Mouse (Mus musculus): ENCODE measurements around the gene Tmem33. TPM values are rescaled to one million over a fixed set of nuclear protein-coding genes. Genes with fewer than 3 reads are reported as not detected.

Gene Tmem33
- polyA plus RNA-seq, 1 experiment = 76.5 TPM

DNA sequence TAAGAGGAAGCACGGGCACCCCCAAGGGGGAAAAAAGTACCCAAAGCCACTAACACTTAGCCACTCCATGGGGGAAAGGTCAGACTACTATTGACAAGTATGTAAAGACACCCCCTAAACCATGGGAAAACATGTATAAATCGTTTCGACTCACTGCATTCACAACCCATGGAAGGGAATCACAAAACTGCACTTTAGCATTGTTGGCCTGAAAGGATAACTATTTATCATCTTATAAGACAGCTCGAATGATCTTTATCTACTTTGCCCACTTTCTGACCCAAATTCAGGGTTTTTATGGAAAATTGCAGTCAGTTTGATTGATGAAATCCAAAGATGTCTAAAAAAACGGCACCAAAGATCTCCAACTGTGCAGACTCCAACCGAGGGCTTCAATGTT lies 38.5 kb upstream of the Tmem33 start:
- no peaks in the 10 kb centered on the region for H3K36me3 ChIP-seq (ENCODE audit: control insufficient read depth, insufficient read depth, low read length, poor library complexity, severe bottlenecking)
- no peaks in the 10 kb centered on the region for H3K4me1 ChIP-seq (ENCODE audit: control insufficient read depth, insufficient read depth, low read length)
- peaks cover 5% of the 10 kb centered on the region for H3K9me3 ChIP-seq (replicated peaks; ENCODE audit: control insufficient read depth, insufficient read depth, low read length, poor library complexity, severe bottlenecking)
- H3K4me3 ChIP-seq (ENCODE audit: low read depth, low read length) = no peak overlapping the region
- peaks cover 7% of the 10 kb centered on the region for H3K27me3 ChIP-seq (ENCODE audit: control insufficient read depth, insufficient read depth, low read length, poor library complexity, severe bottlenecking)
- TF ChIP-seq EP300 (IDR thresholded peaks at IDR 0.05; ENCODE audit: insufficient read depth, low read depth, low read length) = no peak
- TF ChIP-seq POLR2A (IDR thresholded peaks at IDR 0.05; ENCODE audit: insufficient read depth, low read length) = no peak
- TF ChIP-seq CTCF (IDR thresholded peaks at IDR 0.05; ENCODE audit: low read depth, low read length) = no peak
- no peak overlapping the region for H3K27ac ChIP-seq (ENCODE audit: insufficient read depth, low read length)
- no peak overlapping the region for H3K9ac ChIP-seq (ENCODE audit: low read depth, poor library complexity, severe bottlenecking)

GRCm38 (mm10) chr5:67222440-67223390 lies 37.6 kb upstream of the Tmem33 start:
- no peak for TF ChIP-seq POLR2A (IDR thresholded peaks at IDR 0.05; ENCODE audit: insufficient read depth, low read length)
- TF ChIP-seq CTCF (IDR thresholded peaks at IDR 0.05; ENCODE audit: low read depth, low read length) = no peak
- no peak for TF ChIP-seq EP300 (IDR thresholded peaks at IDR 0.05; ENCODE audit: insufficient read depth, low read depth, low read length)
- H3K9ac ChIP-seq (ENCODE audit: low read depth, poor library complexity, severe bottlenecking) = 0 out of 2 replicates have a peak overlapping the region, but pooled peaks have one; percentile 39
- H3K27ac ChIP-seq (ENCODE audit: insufficient read depth, low read length) = no peak overlapping the region
- peak overlapping the region; percentile 45 for H3K4me3 ChIP-seq (ENCODE audit: low read depth, low read length)
- no peaks in the 10 kb centered on the region for H3K4me1 ChIP-seq (ENCODE audit: control insufficient read depth, insufficient read depth, low read length)
- H3K9me3 ChIP-seq (replicated peaks; ENCODE audit: control insufficient read depth, insufficient read depth, low read length, poor library complexity, severe bottlenecking) = peaks cover 5% of the 10 kb centered on the region
- no peaks in the 10 kb centered on the region for H3K36me3 ChIP-seq (ENCODE audit: control insufficient read depth, insufficient read depth, low read length, poor library complexity, severe bottlenecking)
- peaks cover 7% of the 10 kb centered on the region for H3K27me3 ChIP-seq (ENCODE audit: control insufficient read depth, insufficient read depth, low read length, poor library complexity, severe bottlenecking)

GRCm38 (mm10) chr5:67223391-67224121 lies 36.8 kb upstream of the Tmem33 start:
- peaks cover 7% of the 10 kb centered on the region for H3K27me3 ChIP-seq (ENCODE audit: control insufficient read depth, insufficient read depth, low read length, poor library complexity, severe bottlenecking)
- no peak overlapping the region for H3K27ac ChIP-seq (ENCODE audit: insufficient read depth, low read length)
- no peaks in the 10 kb centered on the region for H3K4me1 ChIP-seq (ENCODE audit: control insufficient read depth, insufficient read depth, low read length)
- H3K4me3 ChIP-seq (ENCODE audit: low read depth, low read length) = no peak overlapping the region
- no peak for TF ChIP-seq CTCF (IDR thresholded peaks at IDR 0.05; ENCODE audit: low read depth, low read length)
- peaks cover 5% of the 10 kb centered on the region for H3K9me3 ChIP-seq (replicated peaks; ENCODE audit: control insufficient read depth, insufficient read depth, low read length, poor library complexity, severe bottlenecking)
- H3K36me3 ChIP-seq (ENCODE audit: control insufficient read depth, insufficient read depth, low read length, poor library complexity, severe bottlenecking) = no peaks in the 10 kb centered on the region
- H3K9ac ChIP-seq (ENCODE audit: low read depth, poor library complexity, severe bottlenecking) = no peak overlapping the region

- no peak overlapping the region for H3K27ac ChIP-seq (ENCODE audit: insufficient read depth, low read length)
- H3K27me3 ChIP-seq (ENCODE audit: control insufficient read depth, insufficient read depth, low read length, poor library complexity, severe bottlenecking) = peaks cover 7% of the 10 kb centered on the region
- H3K9ac ChIP-seq (ENCODE audit: low read depth, poor library complexity, severe bottlenecking) = no peak overlapping the region
- H3K4me1 ChIP-seq (ENCODE audit: control insufficient read depth, insufficient read depth, low read length) = no peaks in the 10 kb centered on the region
- H3K4me3 ChIP-seq (ENCODE audit: low read depth, low read length) = no peak overlapping the region
- TF ChIP-seq POLR2A (IDR thresholded peaks at IDR 0.05; ENCODE audit: insufficient read depth, low read length) (no peak), CTCF (IDR thresholded peaks at IDR 0.05; ENCODE audit: low read depth, low read length) (no peak), EP300 (IDR thresholded peaks at IDR 0.05; ENCODE audit: insufficient read depth, low read depth, low read length) (no peak)
- H3K36me3 ChIP-seq (ENCODE audit: control insufficient read depth, insufficient read depth, low read length, poor library complexity, severe bottlenecking) = no peaks in the 10 kb centered on the region
- peaks cover 5% of the 10 kb centered on the region for H3K9me3 ChIP-seq (replicated peaks; ENCODE audit: control insufficient read depth, insufficient read depth, low read length, poor library complexity, severe bottlenecking)
Observed at GRCm38 (mm10) chr5:67224122-67224502, 36.3 kb upstream of the Tmem33 start.

GRCm38 (mm10) chr5:67225758-67226157 lies 34.6 kb upstream of the Tmem33 start:
- H3K9me3 ChIP-seq (replicated peaks; ENCODE audit: control insufficient read depth, insufficient read depth, low read length, poor library complexity, severe bottlenecking) = peaks cover 5% of the 10 kb centered on the region
- no peak overlapping the region for H3K27ac ChIP-seq (ENCODE audit: insufficient read depth, low read length)
- no peaks in the 10 kb centered on the region for H3K36me3 ChIP-seq (ENCODE audit: control insufficient read depth, insufficient read depth, low read length, poor library complexity, severe bottlenecking)
- H3K9ac ChIP-seq (ENCODE audit: low read depth, poor library complexity, severe bottlenecking) = no peak overlapping the region
- no peak overlapping the region for H3K4me3 ChIP-seq (ENCODE audit: low read depth, low read length)
- TF ChIP-seq POLR2A (IDR thresholded peaks at IDR 0.05; ENCODE audit: insufficient read depth, low read length) = no peak
- TF ChIP-seq EP300 (IDR thresholded peaks at IDR 0.05; ENCODE audit: insufficient read depth, low read depth, low read length) = no peak
- TF ChIP-seq CTCF (IDR thresholded peaks at IDR 0.05; ENCODE audit: low read depth, low read length) = no peak
- H3K27me3 ChIP-seq (ENCODE audit: control insufficient read depth, insufficient read depth, low read length, poor library complexity, severe bottlenecking) = peaks cover 21% of the 10 kb centered on the region
- H3K4me1 ChIP-seq (ENCODE audit: control insufficient read depth, insufficient read depth, low read length) = no peaks in the 10 kb centered on the region

DNA sequence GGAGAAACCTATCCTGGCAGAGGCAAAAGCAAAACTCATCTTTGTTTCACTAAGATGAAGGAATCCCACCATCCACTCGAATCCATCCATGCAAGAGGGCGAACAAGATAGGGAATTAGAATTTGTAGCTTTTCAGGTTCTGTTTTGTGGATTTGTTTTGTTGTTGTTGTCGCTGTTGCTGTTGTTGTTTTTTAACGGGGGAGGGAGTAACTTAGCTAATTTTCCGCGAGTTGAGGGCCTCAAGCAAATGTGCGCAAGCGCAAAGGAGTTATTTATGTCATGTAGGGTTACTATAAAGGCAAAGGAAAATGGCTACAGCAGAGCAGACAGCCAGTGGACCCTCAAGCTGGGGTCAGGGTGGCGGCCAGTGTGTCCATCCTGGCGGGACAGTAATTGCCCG lies 33.1 kb upstream of the Tmem33 start:
- peaks cover 26% of the 10 kb centered on the region for H3K27me3 ChIP-seq (ENCODE audit: control insufficient read depth, insufficient read depth, low read length, poor library complexity, severe bottlenecking)
- H3K9ac ChIP-seq (ENCODE audit: low read depth, poor library complexity, severe bottlenecking) = no peak overlapping the region
- H3K9me3 ChIP-seq (replicated peaks; ENCODE audit: control insufficient read depth, insufficient read depth, low read length, poor library complexity, severe bottlenecking) = peaks cover 5% of the 10 kb centered on the region
- no peaks in the 10 kb centered on the region for H3K4me1 ChIP-seq (ENCODE audit: control insufficient read depth, insufficient read depth, low read length)
- no peak overlapping the region for H3K4me3 ChIP-seq (ENCODE audit: low read depth, low read length)
- H3K27ac ChIP-seq (ENCODE audit: insufficient read depth, low read length) = no peak overlapping the region
- no peaks in the 10 kb centered on the region for H3K36me3 ChIP-seq (ENCODE audit: control insufficient read depth, insufficient read depth, low read length, poor library complexity, severe bottlenecking)
- TF ChIP-seq EP300 (IDR thresholded peaks at IDR 0.05; ENCODE audit: insufficient read depth, low read depth, low read length) = no peak
- TF ChIP-seq POLR2A (IDR thresholded peaks at IDR 0.05; ENCODE audit: insufficient read depth, low read length) = no peak

All from ES-Bruce4 (cell line).